In genomic region chr8:123041008-123041773, GRCm38 (mm10) we compare ENCODE assay signal across 8 mouse cellular contexts. TPM values are rescaled to one million over a fixed set of nuclear protein-coding genes. Genes with fewer than 3 reads are reported as not detected.
DNase-seq lines count a peak whose midpoint lies in the region; ATAC-seq lines count a peak whose summit lies in the region.

No protein-coding gene starts in this region.

- H3K36me3 ChIP-seq in embryonic facial prominence, embryonic 14.5 days (ENCODE audit: control insufficient read depth, insufficient read depth, low read length): 0 out of 2 replicates have a peak, but pooled peaks cover 5% of the 10 kb centered on the region
- H3K36me3 ChIP-seq in heart, embryonic 11.5 days (ENCODE audit: control insufficient read depth, insufficient read depth, low read length): no peaks in the 10 kb centered on the region
- no peaks in the 10 kb centered on the region for H3K36me3 ChIP-seq in kidney, embryonic 16.5 days (ENCODE audit: insufficient read depth, low read length)
- peaks cover 18% of the 10 kb centered on the region; the same call in 1 of the 2 replicates for H3K36me3 ChIP-seq in liver, embryonic 12.5 days
- H3K36me3 ChIP-seq in stomach, embryonic 15.5 days: no peaks in the 10 kb centered on the region

- peak overlapping the region; percentile 99 for H3K9ac ChIP-seq in embryonic facial prominence, embryonic 14.5 days (ENCODE audit: low read depth, low read length)
- peak overlapping the region; percentile 98 for H3K9ac ChIP-seq in heart, embryonic 11.5 days (ENCODE audit: low read depth, low read length)
- H3K9ac ChIP-seq in kidney, embryonic 16.5 days (replicated peaks; ENCODE audit: low read length): peak overlapping the region; percentile 99
- H3K9ac ChIP-seq in liver, embryonic 12.5 days: peak overlapping the region; percentile 100
- peak overlapping the region; percentile 100 for H3K9ac ChIP-seq in stomach, embryonic 15.5 days

- no peak for ATAC-seq in embryonic facial prominence, embryonic 14.5 days (ENCODE audit: low read depth)
- ATAC-seq in heart, embryonic 11.5 days (replicated peaks; ENCODE audit: insufficient number of reproducible peaks, low FRiP score, low TSS enrichment): 0 out of 2 replicates have a peak, but pooled peaks have one; percentile 5
- peak; percentile 7; the same call in 1 of the 2 replicates for ATAC-seq in kidney, embryonic 16.5 days (ENCODE audit: low FRiP score, low TSS enrichment)
- ATAC-seq in liver, embryonic 12.5 days: no peak
- no peak for ATAC-seq in stomach, embryonic 15.5 days (ENCODE audit: insufficient read depth, low FRiP score, low read depth)

- peak overlapping the region; percentile 78 for H3K4me2 ChIP-seq in embryonic facial prominence, embryonic 14.5 days (ENCODE audit: low read depth, low read length)
- H3K4me2 ChIP-seq in heart, embryonic 11.5 days: peak overlapping the region; percentile 90
- H3K4me2 ChIP-seq in kidney, embryonic 16.5 days (replicated peaks; ENCODE audit: low read depth, low read length): peak overlapping the region; percentile 90
- H3K4me2 ChIP-seq in liver, embryonic 12.5 days: peak overlapping the region; percentile 84
- H3K4me2 ChIP-seq in stomach, embryonic 15.5 days: peak overlapping the region; percentile 75

- no peaks in the 10 kb centered on the region for H3K27me3 ChIP-seq in embryonic facial prominence, embryonic 14.5 days (replicated peaks; ENCODE audit: control insufficient read depth, insufficient read depth, low read length)
- no peaks in the 10 kb centered on the region for H3K27me3 ChIP-seq in heart, embryonic 11.5 days (ENCODE audit: control insufficient read depth, insufficient read depth, low read length)
- H3K27me3 ChIP-seq in kidney, embryonic 16.5 days (ENCODE audit: insufficient read depth, low read length): no peaks in the 10 kb centered on the region
- H3K27me3 ChIP-seq in liver, embryonic 12.5 days (replicated peaks): no peaks in the 10 kb centered on the region
- H3K27me3 ChIP-seq in stomach, embryonic 15.5 days (replicated peaks): no peaks in the 10 kb centered on the region

- DNase-seq in 416B (ENCODE audit: low read depth): peak; percentile 93
- peak; percentile 54 for DNase-seq in adrenal gland, postnatal 25 days
- peak; percentile 66 for DNase-seq in embryonic facial prominence, embryonic 14.5 days (ENCODE audit: low spot score)
- DNase-seq in natural killer cell, adult 2 months (ENCODE audit: low spot score in 2 of 2): peak; percentile 60 to 81

- 0% methylated on average over 16 of the region's 71 CpGs for WGBS in embryonic facial prominence, embryonic 14.5 days
- WGBS in heart, embryonic 11.5 days (ENCODE audit: insufficient replicate concordance): under 1% methylated on average over 55 of the region's 71 CpGs
- under 1% methylated on average over 51 of the region's 71 CpGs for WGBS in kidney, embryonic 16.5 days
- WGBS in liver, embryonic 12.5 days (ENCODE audit: insufficient replicate concordance): under 1% methylated on average over 65 of the region's 71 CpGs
- WGBS in stomach, embryonic 15.5 days: under 1% methylated on average over 62 of the region's 71 CpGs

- H3K4me3 ChIP-seq in embryonic facial prominence, embryonic 14.5 days (ENCODE audit: low read depth, low read length): peak overlapping the region; percentile 99
- peak overlapping the region; percentile 100 for H3K4me3 ChIP-seq in heart, embryonic 11.5 days (ENCODE audit: low read depth, low read length)
- peak overlapping the region; percentile 83 for H3K4me3 ChIP-seq in kidney, embryonic 16.5 days (ENCODE audit: low read length)
- peak overlapping the region; percentile 100 for H3K4me3 ChIP-seq in liver, embryonic 12.5 days
- peak overlapping the region; percentile 99 for H3K4me3 ChIP-seq in stomach, embryonic 15.5 days (replicated peaks)

- H3K4me1 ChIP-seq in embryonic facial prominence, embryonic 14.5 days (ENCODE audit: control insufficient read depth, insufficient read depth, low read length): peaks cover 20% of the 10 kb centered on the region
- peaks cover 32% of the 10 kb centered on the region for H3K4me1 ChIP-seq in heart, embryonic 11.5 days (ENCODE audit: control insufficient read depth, insufficient read depth, low read length)
- peaks cover 41% of the 10 kb centered on the region for H3K4me1 ChIP-seq in kidney, embryonic 16.5 days (ENCODE audit: insufficient read depth, low read length)
- peaks cover 70% of the 10 kb centered on the region for H3K4me1 ChIP-seq in liver, embryonic 12.5 days
- H3K4me1 ChIP-seq in stomach, embryonic 15.5 days: peaks cover 28% of the 10 kb centered on the region; the same call in 1 of the 2 replicates

- H3K27ac ChIP-seq in embryonic facial prominence, embryonic 14.5 days (replicated peaks; ENCODE audit: low read depth, low read length): peak overlapping the region; percentile 97
- H3K27ac ChIP-seq in heart, embryonic 11.5 days (ENCODE audit: low read depth, low read length): peak overlapping the region; percentile 97
- H3K27ac ChIP-seq in kidney, embryonic 16.5 days (ENCODE audit: low read length): peak overlapping the region; percentile 92
- H3K27ac ChIP-seq in liver, embryonic 12.5 days: peak overlapping the region; percentile 97
- peak overlapping the region; percentile 95 for H3K27ac ChIP-seq in stomach, embryonic 15.5 days

- no peaks in the 10 kb centered on the region for H3K9me3 ChIP-seq in embryonic facial prominence, embryonic 14.5 days (ENCODE audit: control insufficient read depth, low read length)
- H3K9me3 ChIP-seq in heart, embryonic 11.5 days (replicated peaks; ENCODE audit: control insufficient read depth, low read length): no peaks in the 10 kb centered on the region
- no peaks in the 10 kb centered on the region for H3K9me3 ChIP-seq in kidney, embryonic 16.5 days (ENCODE audit: low read length)
- no peaks in the 10 kb centered on the region for H3K9me3 ChIP-seq in liver, embryonic 12.5 days (replicated peaks)
- no peaks in the 10 kb centered on the region for H3K9me3 ChIP-seq in stomach, embryonic 15.5 days

RNA-seq across cellular contexts. Expression of gene Ankrd11, which starts 0.9 kb away (rescaled TPM):
- total RNA-seq in adrenal gland, postnatal 25 days (2021): 111 TPM in 2 replicates
- polyA plus RNA-seq in embryonic facial prominence, embryonic 14.5 days (2014; fragmentation: Nextera tagmentation; extraction: Ambion mirVana): 53.5 and 55.0 TPM in 2 replicates
- 49.5 and 51.3 TPM in 2 replicates for polyA plus RNA-seq in heart, embryonic 11.5 days (2014; fragmentation: Nextera tagmentation; extraction: Ambion mirVana)
- 25.6 and 30.4 TPM in 2 replicates for polyA plus RNA-seq in kidney, embryonic 16.5 days (2015; fragmentation: Nextera tagmentation; extraction: Ambion mirVana)
- polyA plus RNA-seq in liver, embryonic 12.5 days (2016; fragmentation: Nextera tagmentation; extraction: Ambion mirVana): 43.9 and 44.0 TPM in 2 replicates
- polyA plus RNA-seq in stomach, embryonic 15.5 days (2015; fragmentation: Nextera tagmentation; extraction: Ambion mirVana): 63.9 and 67.3 TPM in 2 replicates

RNA-seq across cellular contexts. Expression of gene Spg7, which starts 21.6 kb away (rescaled TPM):
- total RNA-seq in adrenal gland, postnatal 25 days (2021): 91.5 and 97.5 TPM in 2 replicates
- polyA plus RNA-seq in embryonic facial prominence, embryonic 14.5 days (2014; fragmentation: Nextera tagmentation; extraction: Ambion mirVana): 36.5 and 41.2 TPM in 2 replicates
- polyA plus RNA-seq in heart, embryonic 11.5 days (2014; fragmentation: Nextera tagmentation; extraction: Ambion mirVana): 48.7 and 49.4 TPM in 2 replicates
- 56.6 and 59.1 TPM in 2 replicates for polyA plus RNA-seq in kidney, embryonic 16.5 days (2015; fragmentation: Nextera tagmentation; extraction: Ambion mirVana)
- polyA plus RNA-seq in liver, embryonic 12.5 days (2016; fragmentation: Nextera tagmentation; extraction: Ambion mirVana): 40.0 TPM in 2 replicates
- 48.2 and 50.7 TPM in 2 replicates for polyA plus RNA-seq in stomach, embryonic 15.5 days (2015; fragmentation: Nextera tagmentation; extraction: Ambion mirVana)

Comparison
In these comparisons a context has a peak if more than half of its experiments do, and no peak if none do; other contexts are left out.
1. ATAC-seq: peak in heart, embryonic 11.5 days (single experiment) and kidney, embryonic 16.5 days (single experiment); none in embryonic facial prominence, embryonic 14.5 days (single experiment), liver, embryonic 12.5 days (single experiment) and stomach, embryonic 15.5 days (single experiment).
2. Peak in every context shown above with its lines, with median percentiles within 50 percentile points of each other: DNase-seq, H3K27ac ChIP-seq, H3K4me2 ChIP-seq, H3K4me3 ChIP-seq and H3K9ac ChIP-seq.